ENCODE assay signal across 10 mouse cellular contexts in the genomic region with DNA sequence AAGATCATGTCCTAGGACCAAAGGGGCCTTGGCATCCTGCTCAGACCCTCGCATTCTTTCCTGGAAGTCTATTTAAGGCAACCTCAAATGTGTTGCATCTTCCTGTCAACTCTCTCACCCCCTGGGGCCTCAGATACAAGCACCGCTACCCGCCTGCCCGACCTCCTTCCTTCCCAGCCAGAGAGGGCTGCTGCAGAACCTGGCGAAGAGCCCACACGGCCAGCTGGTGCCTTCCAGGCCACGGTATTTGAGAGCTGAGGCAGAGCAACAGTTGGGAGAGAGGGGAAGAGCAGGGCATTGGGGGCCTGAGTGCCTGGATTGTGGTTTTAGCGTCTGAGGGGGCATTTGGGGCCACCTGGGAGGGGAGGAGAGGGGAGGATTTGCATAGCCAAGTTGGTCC. TPM values are rescaled to one million over a fixed set of nuclear protein-coding genes. Genes with fewer than 3 reads are reported as not detected.
A peak's percentile ranks its signal among the peaks of the same experiment; 100 is the strongest.
DNase-seq lines count a peak whose midpoint lies in the region; ATAC-seq and TF ChIP-seq lines count a peak whose summit lies in the region.
"Had no signal": no experiment of that assay in that cellular context is flagged by ENCODE, and none has a peak within 500 bp of the region (broad histone marks: within the 10 kb centered on the region; RNA-seq: fewer than 3 reads in every experiment).

No protein-coding gene starts in this region.

- DNase-seq in layer of hippocampus, adult 11-12 months (ENCODE audit: low spot score), result peak; percentile 24
- no peak for DNase-seq in layer of hippocampus, postnatal 36 days
- DNase-seq in Muller cell, postnatal 12 days (ENCODE audit: inconsistent ontology term), result peak; percentile 54
- DNase-seq in brain, embryonic 14.5 days (ENCODE audit: low read depth), result peak; percentile 83
- no peak for DNase-seq in urinary bladder, postnatal 10 days (ENCODE audit: low spot score)
- no peak for DNase-seq in natural killer cell, adult 2 months (ENCODE audit: low spot score in 2 of 2)
- DNase-seq: layer of hippocampus, adult 9-11 months had no signal

- no peaks in the 10 kb centered on the region for H3K36me3 ChIP-seq in heart, embryonic 15.5 days

- H3K9me3 ChIP-seq in heart, embryonic 15.5 days (replicated peaks), result no peaks in the 10 kb centered on the region

- peak overlapping the region; percentile 32 for H3K27ac ChIP-seq in heart, embryonic 15.5 days

- ATAC-seq in heart, embryonic 15.5 days (replicated peaks; ENCODE audit: insufficient number of reproducible peaks, insufficient read depth, low FRiP score, low read depth), result peak; percentile 63; the same call in 1 of the 2 replicates
- no peak for ATAC-seq in megakaryocyte-erythroid progenitor cell, adult 5-6 weeks (replicated peaks; ENCODE audit: low FRiP score, low TSS enrichment, poor library complexity, severe bottlenecking)

- 0 out of 2 replicates have a peak overlapping the region, but pooled peaks have one; percentile 3 for H3K4me2 ChIP-seq in heart, embryonic 15.5 days

- TF ChIP-seq CTCF in brain, embryonic 14.5 days (IDR thresholded peaks at IDR 0.05; ENCODE audit: borderline replicate concordance, extremely low read depth, insufficient read depth, insufficient read length), result no peak

- H3K9ac ChIP-seq in heart, embryonic 15.5 days, result no peak overlapping the region

- peaks cover 15% of the 10 kb centered on the region for H3K4me1 ChIP-seq in heart, embryonic 15.5 days (replicated peaks)

- H3K27me3 ChIP-seq in heart, embryonic 15.5 days, result peaks cover 5% of the 10 kb centered on the region

- H3K4me3 ChIP-seq in heart, embryonic 15.5 days, result no peak overlapping the region

- 2% methylated on average over 8 of the region's 8 CpGs for WGBS in heart, embryonic 15.5 days

- TF ChIP-seq POLR2A in brain, embryonic 14.5 days (IDR thresholded peaks at IDR 0.05; ENCODE audit: borderline replicate concordance, extremely low read depth, insufficient read depth, insufficient read length, poor library complexity, severe bottlenecking), result no peak

RNA-seq across cellular contexts. Expression of a gene that starts 1.1 kb away (rescaled TPM):
- not detected for total RNA-seq in layer of hippocampus, postnatal 36 days (2021)
- polyA plus RNA-seq in brain, embryonic 14.5 days (2012; rRNA removed), result not detected in 2 replicates
- polyA plus RNA-seq in heart, embryonic 15.5 days (2015; fragmentation: Nextera tagmentation; extraction: Ambion mirVana), result not detected in 2 replicates
- not detected in 2 replicates for total RNA-seq in megakaryocyte-erythroid progenitor cell, adult 5-6 weeks (2014; fragmentation: Nextera tagmentation)
- total RNA-seq in megakaryocyte-erythroid progenitor cell, adult 5-6 weeks (2017), result not detected in 2 replicates

RNA-seq across cellular contexts. Expression of a gene that starts 8.1 kb away (rescaled TPM):
- total RNA-seq in layer of hippocampus, postnatal 36 days (2021), result 1 to 10 TPM; 1.2 to 1.8 TPM
- 2.0 and 2.3 TPM in 2 replicates for polyA plus RNA-seq in brain, embryonic 14.5 days (2012; rRNA removed)
- polyA plus RNA-seq in heart, embryonic 15.5 days (2015; fragmentation: Nextera tagmentation; extraction: Ambion mirVana), result 0.30 and 0.61 TPM in 2 replicates
- total RNA-seq in megakaryocyte-erythroid progenitor cell, adult 5-6 weeks (2014; fragmentation: Nextera tagmentation), result 0.55 TPM in 1 of 2 replicates, not detected in the other
- total RNA-seq in megakaryocyte-erythroid progenitor cell, adult 5-6 weeks (2017), result 0.09 TPM in 1 of 2 replicates, not detected in the other

RNA-seq across cellular contexts. Expression of a gene that starts 33.9 kb away (rescaled TPM):
- total RNA-seq in layer of hippocampus, postnatal 36 days (2021), result not detected
- 0.34 TPM in 2 replicates for polyA plus RNA-seq in brain, embryonic 14.5 days (2012; rRNA removed)
- 0.14 and 0.19 TPM in 2 replicates for polyA plus RNA-seq in heart, embryonic 15.5 days (2015; fragmentation: Nextera tagmentation; extraction: Ambion mirVana)
- total RNA-seq in megakaryocyte-erythroid progenitor cell, adult 5-6 weeks (2014; fragmentation: Nextera tagmentation), result not detected in 2 replicates
- total RNA-seq in megakaryocyte-erythroid progenitor cell, adult 5-6 weeks (2017), result 0.23 TPM in 1 of 2 replicates, not detected in the other
- polyA plus RNA-seq: urinary bladder, adult 2 months had no signal

RNA-seq across cellular contexts. Expression of a gene that starts 42.3 kb away (rescaled TPM):
- 1 to 10 TPM in 1 of 2 experiments, not detected in 1; 1.1 TPM for total RNA-seq in layer of hippocampus, postnatal 36 days (2021)
- polyA plus RNA-seq in brain, embryonic 14.5 days (2012; rRNA removed), result 2.3 and 2.5 TPM in 2 replicates
- 11.6 and 23.8 TPM in 2 replicates for polyA plus RNA-seq in heart, embryonic 15.5 days (2015; fragmentation: Nextera tagmentation; extraction: Ambion mirVana)
- 34.9 and 43.4 TPM in 2 replicates for total RNA-seq in megakaryocyte-erythroid progenitor cell, adult 5-6 weeks (2014; fragmentation: Nextera tagmentation)
- 36.8 and 45.6 TPM in 2 replicates for total RNA-seq in megakaryocyte-erythroid progenitor cell, adult 5-6 weeks (2017)

RNA-seq across cellular contexts. Expression of a gene that starts 49.8 kb away (rescaled TPM):
- 10 to 100 TPM; 32.8 to 34.7 TPM for total RNA-seq in layer of hippocampus, postnatal 36 days (2021)
- 25.1 and 28.4 TPM in 2 replicates for polyA plus RNA-seq in brain, embryonic 14.5 days (2012; rRNA removed)
- polyA plus RNA-seq in heart, embryonic 15.5 days (2015; fragmentation: Nextera tagmentation; extraction: Ambion mirVana), result 1.8 and 3.9 TPM in 2 replicates
- 17.9 and 21.8 TPM in 2 replicates for total RNA-seq in megakaryocyte-erythroid progenitor cell, adult 5-6 weeks (2014; fragmentation: Nextera tagmentation)
- 5.2 and 7.7 TPM in 2 replicates for total RNA-seq in megakaryocyte-erythroid progenitor cell, adult 5-6 weeks (2017)

Comparison
In these comparisons a context has a peak if more than half of its experiments do, and no peak if none do; other contexts are left out.
1. DNase-seq: peak in layer of hippocampus, adult 11-12 months (single experiment), Muller cell, postnatal 12 days (single experiment) and brain, embryonic 14.5 days (single experiment); none in layer of hippocampus, postnatal 36 days (0 of 2), urinary bladder, postnatal 10 days (single experiment) and natural killer cell, adult 2 months (0 of 2).